Mouse (Mus musculus) neural tube, embryonic 15.5 days (tissue): ENCODE results near the gene 1700037C18Rik. TPM values are rescaled to one million over a fixed set of nuclear protein-coding genes. Genes with fewer than 3 reads are reported as not detected.
A peak's percentile ranks its signal among the peaks of the same experiment; 100 is the strongest.

ENCODE experiments used
- ATAC-seq: fragments of 200-750 bp; cut with Nextera tagmentation; 2 replicates; pipeline ENCODE4 v1.8.0; 2017; ENCODE audit warnings: mild to moderate bottlenecking, moderate TSS enrichment, moderate library complexity; ENCODE audit not compliant: low FRiP score
- H3K27ac ChIP-seq: fragments of 300-500 bp; sonication (generic); replicated peaks from 2 replicates; pipeline ENCODE4 v1.5.1; 2015; ENCODE audit warnings: mild to moderate bottlenecking, inconsistent platforms
- H3K27me3 ChIP-seq: fragments of 300-500 bp; sonication (generic); replicated peaks from 2 replicates; pipeline ENCODE4 v1.6.1; 2015; ENCODE audit warnings: inconsistent platforms
- H3K36me3 ChIP-seq: fragments of 300-500 bp; sonication (generic); 2 replicates; pipeline ENCODE4 v1.6.1; 2015; ENCODE audit warnings: inconsistent platforms
- H3K4me1 ChIP-seq: fragments of 300-500 bp; sonication (generic); 2 replicates; pipeline ENCODE4 v1.6.1; 2015; ENCODE audit warnings: inconsistent platforms
- H3K4me2 ChIP-seq: fragments of 300-500 bp; sonication (generic); 2 replicates; pipeline ENCODE4 v1.6.1; 2015; ENCODE audit warnings: inconsistent platforms, mild to moderate bottlenecking, moderate library complexity
- H3K4me3 ChIP-seq: fragments of 300-500 bp; sonication (generic); replicated peaks from 2 replicates; pipeline ENCODE4 v1.5.1; 2015; ENCODE audit warnings: mild to moderate bottlenecking, inconsistent platforms
- H3K9ac ChIP-seq: fragments of 300-500 bp; sonication (generic); replicated peaks from 2 replicates; pipeline ENCODE4 v1.6.1; 2015; ENCODE audit warnings: mild to moderate bottlenecking, inconsistent platforms
- H3K9me3 ChIP-seq: fragments of 300-500 bp; sonication (generic); replicated peaks from 2 replicates; pipeline ENCODE4 v1.6.1; 2016; ENCODE audit warnings: inconsistent platforms
- WGBS: fragments of 180-500 bp; shearing (Covaris S2); methylation state at CpG from one replicate; pipeline ENCODE4 v1.1.7; 2015; ENCODE audit warnings: mixed read lengths; 5-methylcytosine and 5-hydroxymethylcytosine counted together
- polyA plus RNA-seq: library from polyadenylated mRNA; unstranded; fragments of >200 nt; fragmentation: Nextera tagmentation; extraction: Ambion mirVana; gene quantifications from 2 replicates; pipeline ENCODE4 v1.2.1, GENCODE M21; 2015

The 1700037C18Rik gene
- polyA plus RNA-seq, 1 experiment from 2014 or later = 15.3 TPM

GRCm38 (mm10) chr16:3907471-3907870, 1.0 kb downstream of the 1700037C18Rik start:
- Histone ChIP-seq H3K4me3 (no peak overlapping the region), H3K9ac (no peak overlapping the region), H3K4me1 (peaks cover 19% of the 10 kb centered on the region), H3K27me3 (no peaks in the 10 kb centered on the region), H3K27ac (no peak overlapping the region), H3K4me2 (peak overlapping the region; percentile 67), H3K36me3 (peaks cover 39% of the 10 kb centered on the region), H3K9me3 (no peaks in the 10 kb centered on the region)
- 83% methylated on average over 2 of the region's 2 CpGs for WGBS
- peak; percentile 13; the same call in 1 of the 2 replicates for ATAC-seq

GRCm38 (mm10) chr16:3896553-3896952, 11.9 kb downstream of the 1700037C18Rik start:
- ATAC-seq = no peak
- Histone ChIP-seq H3K36me3 (peaks cover 51% of the 10 kb centered on the region), H3K4me1 (no peaks in the 10 kb centered on the region), H3K27ac (no peak overlapping the region), H3K9me3 (no peaks in the 10 kb centered on the region), H3K27me3 (no peaks in the 10 kb centered on the region), H3K4me2 (no peak overlapping the region), H3K4me3 (no peak overlapping the region), H3K9ac (no peak overlapping the region)
- 100% methylated on average over 1 of the region's 1 CpGs for WGBS

GRCm38 (mm10) chr16:3896046-3896445, 12.4 kb downstream of the 1700037C18Rik start:
- Histone ChIP-seq H3K4me1 (no peaks in the 10 kb centered on the region), H3K4me2 (no peak overlapping the region), H3K9me3 (no peaks in the 10 kb centered on the region), H3K4me3 (no peak overlapping the region), H3K36me3 (peaks cover 46% of the 10 kb centered on the region), H3K27ac (no peak overlapping the region), H3K27me3 (no peaks in the 10 kb centered on the region), H3K9ac (no peak overlapping the region)
- WGBS = 90% methylated on average over 6 of the region's 6 CpGs
- ATAC-seq = no peak

GRCm38 (mm10) chr16:3895173-3895792, 13.2 kb downstream of the 1700037C18Rik start:
- no peak overlapping the region for H3K27ac ChIP-seq
- H3K27me3 ChIP-seq = no peaks in the 10 kb centered on the region
- ATAC-seq = no peak
- WGBS = 86% methylated on average over 9 of the region's 9 CpGs
- peaks cover 39% of the 10 kb centered on the region for H3K36me3 ChIP-seq
- H3K4me2 ChIP-seq = no peak overlapping the region
- no peaks in the 10 kb centered on the region for H3K9me3 ChIP-seq
- H3K4me1 ChIP-seq = no peaks in the 10 kb centered on the region
- H3K4me3 ChIP-seq = no peak overlapping the region
- H3K9ac ChIP-seq = no peak overlapping the region

- Histone ChIP-seq H3K4me3 (no peak overlapping the region), H3K36me3 (peaks cover 23% of the 10 kb centered on the region), H3K27me3 (no peaks in the 10 kb centered on the region), H3K4me2 (no peak overlapping the region), H3K27ac (no peak overlapping the region), H3K9me3 (no peaks in the 10 kb centered on the region), H3K4me1 (no peaks in the 10 kb centered on the region), H3K9ac (no peak overlapping the region)
- WGBS = 80% methylated on average over 3 of the region's 3 CpGs
- no peak for ATAC-seq
Measured at GRCm38 (mm10) chr16:3893739-3894138, 14.8 kb downstream of the 1700037C18Rik start.

GRCm38 (mm10) chr16:3891621-3892295, 16.7 kb downstream of the 1700037C18Rik start:
- WGBS = 98% methylated on average over 14 of the region's 14 CpGs
- no peak for ATAC-seq

GRCm38 (mm10) chr16:3885065-3885670, 23.3 kb downstream of the 1700037C18Rik start:
- Histone ChIP-seq H3K4me2 (peak overlapping the region; percentile 77), H3K36me3 (0 out of 2 replicates have a peak, but pooled peaks cover 4% of the 10 kb centered on the region), H3K4me3 (peak overlapping the region; percentile 83), H3K4me1 (peaks cover 38% of the 10 kb centered on the region), H3K27me3 (no peaks in the 10 kb centered on the region), H3K27ac (peak overlapping the region; percentile 96), H3K9me3 (no peaks in the 10 kb centered on the region), H3K9ac (peak overlapping the region; percentile 92)
- no peak; the same call in 1 of the 2 replicates for ATAC-seq
- 2% methylated on average over 10 of the region's 10 CpGs for WGBS

More at GRCm38 (mm10) chr16:3891621-3892295, 16.7 kb downstream of the 1700037C18Rik start:
- Histone ChIP-seq H3K4me1 (0 out of 2 replicates have a peak, but pooled peaks cover 4% of the 10 kb centered on the region), H3K27me3 (no peaks in the 10 kb centered on the region), H3K27ac (no peak overlapping the region), H3K4me2 (no peak overlapping the region), H3K9me3 (no peaks in the 10 kb centered on the region), H3K9ac (no peak overlapping the region), H3K36me3 (peaks cover 12% of the 10 kb centered on the region; the same call in 1 of the 2 replicates), H3K4me3 (no peak overlapping the region)

- WGBS = under 1% methylated on average over 86 of the region's 88 CpGs
- 0 out of 2 replicates have a peak, but pooled peaks cover 6% of the 10 kb centered on the region for H3K36me3 ChIP-seq
- H3K4me3 ChIP-seq = peak within 1 kb of the TSS; percentile 83
- peak; percentile 98 for ATAC-seq
- peak within 1 kb of the TSS; percentile 96 for H3K27ac ChIP-seq
- H3K27me3 ChIP-seq = no peaks in the 10 kb centered on the region
- peak within 1 kb of the TSS; percentile 92 for H3K9ac ChIP-seq
- peaks cover 38% of the 10 kb centered on the region for H3K4me1 ChIP-seq
- H3K9me3 ChIP-seq = no peaks in the 10 kb centered on the region
- H3K4me2 ChIP-seq = peak within 1 kb of the TSS; percentile 77
Measured at GRCm38 (mm10) chr16:3884201-3885064, 24.1 kb downstream of the 1700037C18Rik start, which contains the start of the genes Zfp597 and Gm20695. Gene Zfp597 (minus strand): TSS chr16:3884561. Gene Gm20695 (plus strand): TSS chr16:3884648.

GRCm38 (mm10) chr16:3876346-3876745, 32.1 kb downstream of the 1700037C18Rik start:
- peaks cover 21% of the 10 kb centered on the region for H3K36me3 ChIP-seq
- ATAC-seq = no peak
- no peak overlapping the region for H3K27ac ChIP-seq
- H3K4me1 ChIP-seq = peaks cover 19% of the 10 kb centered on the region
- H3K9me3 ChIP-seq = no peaks in the 10 kb centered on the region
- H3K4me3 ChIP-seq = no peak overlapping the region
- no peaks in the 10 kb centered on the region for H3K27me3 ChIP-seq
- WGBS = 99% methylated on average over 4 of the region's 4 CpGs
- no peak overlapping the region for H3K9ac ChIP-seq
- no peak overlapping the region for H3K4me2 ChIP-seq

- 6% methylated on average over 47 of the region's 47 CpGs for WGBS
- H3K9me3 ChIP-seq = no peaks in the 10 kb centered on the region
- H3K4me2 ChIP-seq = peak within 1 kb of the TSS; percentile 82
- peaks cover 21% of the 10 kb centered on the region for H3K4me1 ChIP-seq
- H3K36me3 ChIP-seq = peaks cover 16% of the 10 kb centered on the region
- ATAC-seq = peak; percentile 97
- peak within 1 kb of the TSS; percentile 54 for H3K4me3 ChIP-seq
- peak within 1 kb of the TSS; percentile 57 for H3K27ac ChIP-seq
- peak within 1 kb of the TSS; percentile 56 for H3K9ac ChIP-seq
- no peaks in the 10 kb centered on the region for H3K27me3 ChIP-seq
Measured at GRCm38 (mm10) chr16:3872216-3873047, 36.1 kb downstream of the 1700037C18Rik start, which contains the start of gene Naa60. Gene Naa60 (plus strand): TSS chr16:3872375.
